Mouse (Mus musculus) spleen, embryonic (tissue): ENCODE measurements around the gene Gm45234.

Experiments used
- CTCF ChIA-PET: fragments of 350-600 bp; sonication (Branson Sonifier 250); formaldehyde crosslinking; loops from one replicate; lab custom pipeline; 2022; lab: Charles Lee

Gene Gm45234

GRCm38 (mm10) chr6:124716864-124717490, 38.8 kb downstream of the Gm45234 start:
- CTCF ChIA-PET: interaction anchor here (1.0 to 3.3 kb wide), 4 partner anchors 13 to 38 kb away, joined by 3 to 22 read pairs (median 6); partner anchors contain the start of gene Grcc10

DNA sequence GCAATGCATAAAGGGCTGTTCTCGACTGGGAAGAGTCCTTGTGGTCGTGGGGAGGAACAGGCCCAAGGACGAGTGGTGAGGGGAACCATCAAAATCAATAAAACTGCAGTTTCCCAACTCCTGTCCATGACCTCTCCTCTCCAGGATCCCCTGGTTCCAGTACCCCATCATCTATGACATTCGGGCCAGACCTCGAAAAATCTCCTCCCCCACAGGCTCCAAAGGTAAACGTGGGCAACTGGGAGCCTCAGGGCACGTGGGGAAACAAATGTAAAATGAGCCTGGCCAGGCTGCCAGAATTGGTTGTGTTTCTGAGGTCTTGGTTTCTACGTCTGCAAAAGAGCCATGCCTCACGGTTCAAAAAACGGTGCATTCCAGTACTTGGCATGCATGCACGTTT, 42.9 kb downstream of the Gm45234 start:
- CTCF ChIA-PET: no interaction called here

- CTCF ChIA-PET: interaction anchor here (1.3 kb wide), 1 partner anchor 33 kb away, joined by 3 read pairs; no protein-coding TSS in a partner anchor
Measured at GRCm38 (mm10) chr6:124711824-124712782, 43.7 kb downstream of the Gm45234 start, which contains the start of the genes Emg1 and Phb2. Gene Emg1 (minus strand): TSS chr6:124712178. Gene Phb2 (plus strand): TSS chr6:124712336.

DNA sequence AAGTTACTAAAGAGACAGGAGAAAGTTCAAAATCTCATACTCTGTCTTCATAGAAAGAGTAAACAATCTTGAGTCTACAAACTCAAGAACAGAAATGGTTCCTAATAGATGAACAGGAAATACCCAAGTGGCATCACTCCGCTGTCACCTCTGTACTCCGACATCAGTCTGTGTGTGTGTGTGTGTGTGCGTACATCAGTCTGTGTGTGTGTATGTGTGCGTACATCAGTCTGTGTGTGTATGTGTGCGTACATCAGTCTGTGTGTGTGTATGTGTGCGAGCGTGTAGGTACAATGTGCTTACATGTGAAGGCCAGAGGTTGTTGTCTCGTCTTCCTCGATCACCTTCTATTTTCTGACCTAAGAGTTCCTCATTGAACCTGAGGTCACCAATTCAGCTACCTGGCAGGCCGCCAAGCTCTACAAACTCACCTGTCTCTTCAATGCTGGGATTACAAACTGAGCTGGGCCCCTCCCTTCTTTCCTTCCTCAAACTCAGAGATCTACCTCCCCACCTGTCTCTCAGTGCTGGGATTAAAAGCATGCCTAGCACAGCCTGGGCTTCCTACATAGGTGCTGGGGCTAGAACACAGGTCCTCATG, 47.4 kb downstream of the Gm45234 start:
- CTCF ChIA-PET: interaction anchor here (0.6 kb wide), 1 partner anchor 34 kb away, joined by 3 read pairs; no protein-coding TSS in a partner anchor

- CTCF ChIA-PET: no interaction called here
Measured at GRCm38 (mm10) chr6:124706061-124706627, 49.7 kb downstream of the Gm45234 start.

DNA sequence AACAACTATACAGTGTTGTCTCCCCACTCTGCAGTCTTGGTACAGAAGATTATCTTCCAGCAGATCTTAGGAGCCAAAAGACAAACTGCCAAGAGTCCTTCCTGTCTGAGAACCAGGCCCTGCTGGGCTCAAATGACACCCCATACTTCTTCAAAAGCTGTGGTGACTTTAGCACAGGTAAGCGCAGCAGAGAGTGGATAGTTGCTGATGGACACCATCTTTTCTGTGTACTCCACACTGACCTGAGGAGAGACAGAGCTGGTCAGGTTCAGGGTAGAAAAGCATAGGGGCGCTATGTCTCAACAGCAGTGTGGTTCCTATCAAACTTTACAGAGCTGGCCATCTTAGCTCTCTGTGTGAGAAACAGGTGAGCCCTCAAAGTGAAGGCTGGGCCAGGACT, 51.4 kb downstream of the Gm45234 start:
- CTCF ChIA-PET: interaction anchor here (0.5 kb wide), 1 partner anchor 9 kb away, joined by 3 read pairs; no protein-coding TSS in a partner anchor

GRCm38 (mm10) chr6:124703789-124704188, 52.0 kb downstream of the Gm45234 start:
- CTCF ChIA-PET: interaction anchor here (2.1 kb wide), 1 partner anchor 55 kb away, joined by 7 read pairs; no protein-coding TSS in a partner anchor

DNA sequence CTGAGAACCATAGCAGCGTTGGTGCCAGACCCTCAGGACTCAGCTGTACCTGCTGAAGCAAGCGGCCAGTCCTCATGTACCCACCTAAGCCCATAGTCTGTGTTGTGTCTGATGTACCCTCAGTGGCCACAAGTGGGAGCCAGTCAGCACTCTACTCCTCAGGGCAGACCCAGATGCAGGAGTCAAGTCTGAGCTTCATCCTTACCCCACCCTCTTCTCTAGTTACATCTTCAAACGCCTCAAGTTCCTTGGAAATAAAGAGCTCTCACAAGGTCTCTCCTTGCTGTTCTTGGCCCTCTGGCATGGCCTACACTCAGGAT, 53.1 kb downstream of the Gm45234 start:
- CTCF ChIA-PET: interaction anchor here (0.5 to 2.1 kb wide), 5 partner anchors 18 to 81 kb away, joined by 3 to 8 read pairs (median 4); no protein-coding TSS in a partner anchor

DNA sequence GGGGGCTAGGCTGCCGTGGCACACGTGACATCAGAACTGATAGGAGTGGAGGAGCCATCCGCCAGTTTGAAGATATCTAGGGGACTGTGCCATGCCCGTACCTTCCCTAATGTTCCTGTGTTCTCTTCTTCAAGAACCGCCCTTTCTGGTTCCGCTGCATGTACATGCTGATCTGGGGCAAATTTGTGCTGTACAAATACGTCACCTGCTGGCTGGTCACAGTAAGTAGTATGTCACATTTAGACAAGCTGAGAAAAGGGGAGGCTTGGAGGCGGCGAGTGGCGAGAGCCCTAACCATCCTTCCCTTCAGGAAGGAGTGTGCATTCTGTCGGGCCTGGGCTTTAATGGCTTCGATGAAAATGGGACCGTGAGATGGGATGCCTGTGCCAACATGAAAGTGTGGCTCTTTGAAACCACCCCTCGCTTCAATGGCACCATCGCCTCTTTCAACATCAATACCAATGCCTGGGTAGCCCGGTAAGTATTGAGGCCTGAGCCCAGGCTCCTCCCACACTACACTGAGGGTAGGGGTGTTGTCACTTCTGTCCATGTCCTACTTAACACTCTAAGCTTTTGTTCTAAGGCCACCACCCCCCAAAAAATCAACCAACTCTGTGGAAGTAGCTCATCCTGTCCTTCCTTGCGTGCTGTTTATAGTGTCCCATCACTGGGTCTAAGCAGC, 53.6 kb downstream of the Gm45234 start:
- CTCF ChIA-PET: interaction anchor here (0.5 to 2.1 kb wide), 7 partner anchors 18 to 312 kb away, joined by 3 to 8 read pairs (median 4); no protein-coding TSS in a partner anchor

GRCm38 (mm10) chr6:124701338-124701737, 54.5 kb downstream of the Gm45234 start:
- CTCF ChIA-PET: interaction anchor here (0.6 kb wide), 2 partner anchors 63 to 313 kb away, joined by 3 read pairs; no protein-coding TSS in a partner anchor

GRCm38 (mm10) chr6:124699962-124700610, 55.7 kb downstream of the Gm45234 start:
- CTCF ChIA-PET: no interaction called here

GRCm38 (mm10) chr6:124699366-124699765, 56.5 kb downstream of the Gm45234 start:
- CTCF ChIA-PET: no interaction called here

- CTCF ChIA-PET: no interaction called here
Measured at GRCm38 (mm10) chr6:124698751-124699150, 57.1 kb downstream of the Gm45234 start.

DNA sequence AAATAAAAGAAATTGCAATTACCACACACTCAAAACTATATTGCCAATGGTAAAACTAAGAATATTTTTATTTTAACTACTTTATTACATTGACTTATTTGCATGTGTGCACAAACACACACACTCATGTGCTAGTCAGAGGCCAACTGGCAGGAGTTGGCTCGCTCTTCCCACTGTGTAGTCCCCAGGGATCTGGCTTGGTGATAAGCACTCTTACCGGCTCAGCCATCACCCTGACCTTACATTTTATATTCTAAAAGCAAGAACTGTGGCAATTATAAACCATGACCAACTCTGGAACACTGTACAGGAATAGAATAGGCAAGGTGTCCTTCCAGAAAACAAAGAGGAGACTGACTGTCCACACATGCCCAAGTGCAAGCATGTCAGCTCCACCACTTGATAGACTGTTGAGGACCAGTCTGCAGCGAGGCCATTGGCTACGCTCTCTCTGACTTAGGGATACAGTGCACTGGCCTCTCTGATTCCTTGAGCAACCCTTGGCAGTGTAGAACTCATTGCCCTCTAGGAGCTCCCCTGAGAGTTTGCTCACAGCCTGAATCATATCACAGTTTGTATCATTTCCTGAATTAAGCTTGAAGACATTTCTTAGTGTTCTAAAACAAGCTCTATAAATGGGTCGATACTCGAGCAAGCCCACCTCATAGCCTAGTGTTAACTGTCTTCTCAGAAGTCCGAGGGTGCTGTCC, 59.2 kb downstream of the Gm45234 start:
- CTCF ChIA-PET: no interaction called here

- CTCF ChIA-PET: interaction anchor here (0.6 kb wide), 1 partner anchor 17 kb away, joined by 4 read pairs; no protein-coding TSS in a partner anchor
Measured at GRCm38 (mm10) chr6:124694166-124694955, 61.5 kb downstream of the Gm45234 start.

- CTCF ChIA-PET: interaction anchor here (0.5 to 0.6 kb wide), 3 partner anchors 16 to 69 kb away, joined by 4 to 8 read pairs (median 6); no protein-coding TSS in a partner anchor
Measured at GRCm38 (mm10) chr6:124693243-124693981, 62.4 kb downstream of the Gm45234 start.

DNA sequence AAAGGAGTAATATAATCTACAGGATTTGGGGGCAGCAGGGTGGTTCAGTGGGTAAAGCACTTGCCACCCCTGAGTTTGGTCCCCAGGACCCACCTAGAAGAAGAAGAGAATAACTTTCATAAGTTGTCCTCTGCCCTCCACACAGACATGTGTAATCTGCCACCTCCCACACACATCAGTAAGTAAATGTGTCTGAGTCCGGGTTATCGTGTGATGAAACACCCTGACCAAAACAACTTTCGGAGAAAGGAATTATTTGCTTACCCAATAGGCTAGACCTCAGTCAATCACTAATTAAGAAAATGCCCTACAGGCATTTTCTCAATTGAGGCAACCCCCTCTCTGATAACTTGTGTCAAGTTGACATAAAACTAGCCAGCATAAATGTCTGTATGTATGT, 65.3 kb downstream of the Gm45234 start:
- CTCF ChIA-PET: no interaction called here
